Mouse (Mus musculus): ENCODE measurements around the gene Fgfr2. TPM values are rescaled to one million over a fixed set of nuclear protein-coding genes. Genes with fewer than 3 reads are reported as not detected.

Gene Fgfr2
- polyA plus RNA-seq, 1 experiment, result 12.0 TPM

- Histone ChIP-seq H3K27ac (replicated peaks; ENCODE audit: low read depth, low read length) (peak overlapping the region; percentile 40), H3K4me1 (ENCODE audit: control insufficient read depth, insufficient read depth, insufficient read length, low read length) (peaks cover 61% of the 10 kb centered on the region), H3K4me3 (ENCODE audit: insufficient read depth, low read depth, low read length) (no peak overlapping the region)
Observed at GRCm38 (mm10) chr7:132720562-132720961, 402.6 kb downstream of the Fgfr2 start.

GRCm38 (mm10) chr7:132719570-132719969 is 403.6 kb downstream of the Fgfr2 start:
- Histone ChIP-seq H3K4me3 (ENCODE audit: insufficient read depth, low read depth, low read length) (no peak overlapping the region), H3K4me1 (ENCODE audit: control insufficient read depth, insufficient read depth, insufficient read length, low read length) (peaks cover 67% of the 10 kb centered on the region), H3K27ac (replicated peaks; ENCODE audit: low read depth, low read length) (peak overlapping the region; percentile 41)

GRCm38 (mm10) chr7:132715259-132715658 is 407.9 kb downstream of the Fgfr2 start:
- Histone ChIP-seq H3K4me3 (ENCODE audit: insufficient read depth, low read depth, low read length) (no peak overlapping the region), H3K4me1 (ENCODE audit: control insufficient read depth, insufficient read depth, insufficient read length, low read length) (peaks cover 74% of the 10 kb centered on the region), H3K27ac (replicated peaks; ENCODE audit: low read depth, low read length) (peak overlapping the region; percentile 69)

- Histone ChIP-seq H3K4me1 (ENCODE audit: control insufficient read depth, insufficient read depth, insufficient read length, low read length) (peaks cover 72% of the 10 kb centered on the region), H3K27ac (replicated peaks; ENCODE audit: low read depth, low read length) (peak overlapping the region; percentile 98), H3K4me3 (ENCODE audit: insufficient read depth, low read depth, low read length) (no peak overlapping the region)
Observed at GRCm38 (mm10) chr7:132714236-132714923, 408.8 kb downstream of the Fgfr2 start.

GRCm38 (mm10) chr7:132713483-132714126 is 409.5 kb downstream of the Fgfr2 start:
- no peak overlapping the region for H3K4me3 ChIP-seq (ENCODE audit: insufficient read depth, low read depth, low read length)
- H3K4me1 ChIP-seq (ENCODE audit: control insufficient read depth, insufficient read depth, insufficient read length, low read length), result peaks cover 74% of the 10 kb centered on the region

GRCm38 (mm10) chr7:132712956-132713355 is 410.2 kb downstream of the Fgfr2 start:
- peaks cover 69% of the 10 kb centered on the region for H3K4me1 ChIP-seq (ENCODE audit: control insufficient read depth, insufficient read depth, insufficient read length, low read length)
- no peak overlapping the region for H3K4me3 ChIP-seq (ENCODE audit: insufficient read depth, low read depth, low read length)
- peak overlapping the region; percentile 98 for H3K27ac ChIP-seq (replicated peaks; ENCODE audit: low read depth, low read length)

More at GRCm38 (mm10) chr7:132713483-132714126, 409.5 kb downstream of the Fgfr2 start:
- H3K27ac ChIP-seq (replicated peaks; ENCODE audit: low read depth, low read length), result peak overlapping the region; percentile 98

- H3K27ac ChIP-seq (replicated peaks; ENCODE audit: low read depth, low read length), result peak overlapping the region; percentile 35
- no peak overlapping the region for H3K4me3 ChIP-seq (ENCODE audit: insufficient read depth, low read depth, low read length)
- peaks cover 61% of the 10 kb centered on the region for H3K4me1 ChIP-seq (ENCODE audit: control insufficient read depth, insufficient read depth, insufficient read length, low read length)
Observed at GRCm38 (mm10) chr7:132712044-132712708, 411.0 kb downstream of the Fgfr2 start.

GRCm38 (mm10) chr7:132711579-132711978 is 411.6 kb downstream of the Fgfr2 start:
- Histone ChIP-seq H3K4me3 (ENCODE audit: insufficient read depth, low read depth, low read length) (no peak overlapping the region), H3K27ac (replicated peaks; ENCODE audit: low read depth, low read length) (peak overlapping the region; percentile 35), H3K4me1 (ENCODE audit: control insufficient read depth, insufficient read depth, insufficient read length, low read length) (peaks cover 61% of the 10 kb centered on the region)

GRCm38 (mm10) chr7:132705130-132705529 is 418.0 kb downstream of the Fgfr2 start:
- peak overlapping the region; percentile 80 for H3K27ac ChIP-seq (replicated peaks; ENCODE audit: low read depth, low read length)
- H3K4me3 ChIP-seq (ENCODE audit: insufficient read depth, low read depth, low read length), result no peak overlapping the region

GRCm38 (mm10) chr7:132704310-132704875 is 418.8 kb downstream of the Fgfr2 start:
- no peak overlapping the region for H3K4me3 ChIP-seq (ENCODE audit: insufficient read depth, low read depth, low read length)
- H3K27ac ChIP-seq (replicated peaks; ENCODE audit: low read depth, low read length), result peak overlapping the region; percentile 80
- H3K4me1 ChIP-seq (ENCODE audit: control insufficient read depth, insufficient read depth, insufficient read length, low read length), result peaks cover 43% of the 10 kb centered on the region

More at GRCm38 (mm10) chr7:132705130-132705529, 418.0 kb downstream of the Fgfr2 start:
- H3K4me1 ChIP-seq (ENCODE audit: control insufficient read depth, insufficient read depth, insufficient read length, low read length), result peaks cover 41% of the 10 kb centered on the region

GRCm38 (mm10) chr7:132703515-132704309 is 419.4 kb downstream of the Fgfr2 start:
- Histone ChIP-seq H3K4me1 (ENCODE audit: control insufficient read depth, insufficient read depth, insufficient read length, low read length) (peaks cover 46% of the 10 kb centered on the region), H3K27ac (replicated peaks; ENCODE audit: low read depth, low read length) (peak overlapping the region; percentile 80), H3K4me3 (ENCODE audit: insufficient read depth, low read depth, low read length) (no peak overlapping the region)

GRCm38 (mm10) chr7:132702492-132703070 is 420.6 kb downstream of the Fgfr2 start:
- H3K27ac ChIP-seq (replicated peaks; ENCODE audit: low read depth, low read length), result no peak overlapping the region
- peaks cover 53% of the 10 kb centered on the region for H3K4me1 ChIP-seq (ENCODE audit: control insufficient read depth, insufficient read depth, insufficient read length, low read length)
- H3K4me3 ChIP-seq (ENCODE audit: insufficient read depth, low read depth, low read length), result no peak overlapping the region

- H3K4me1 ChIP-seq (ENCODE audit: control insufficient read depth, insufficient read depth, insufficient read length, low read length), result peaks cover 58% of the 10 kb centered on the region
- no peak overlapping the region for H3K27ac ChIP-seq (replicated peaks; ENCODE audit: low read depth, low read length)
- H3K4me3 ChIP-seq (ENCODE audit: insufficient read depth, low read depth, low read length), result no peak overlapping the region
Observed at GRCm38 (mm10) chr7:132702024-132702423, 421.1 kb downstream of the Fgfr2 start.

- H3K4me3 ChIP-seq (ENCODE audit: insufficient read depth, low read depth, low read length), result no peak overlapping the region
- H3K27ac ChIP-seq (replicated peaks; ENCODE audit: low read depth, low read length), result no peak overlapping the region
- H3K4me1 ChIP-seq (ENCODE audit: control insufficient read depth, insufficient read depth, insufficient read length, low read length), result peaks cover 62% of the 10 kb centered on the region
Observed at GRCm38 (mm10) chr7:132701412-132701811, 421.7 kb downstream of the Fgfr2 start.
